Mouse (Mus musculus): ENCODE measurements around the gene Gls. TPM values are rescaled to one million over a fixed set of nuclear protein-coding genes. Genes with fewer than 3 reads are reported as not detected.

Gene Gls
- polyA plus RNA-seq, 1 experiment from 2014 or later: 3.7 TPM

DNA sequence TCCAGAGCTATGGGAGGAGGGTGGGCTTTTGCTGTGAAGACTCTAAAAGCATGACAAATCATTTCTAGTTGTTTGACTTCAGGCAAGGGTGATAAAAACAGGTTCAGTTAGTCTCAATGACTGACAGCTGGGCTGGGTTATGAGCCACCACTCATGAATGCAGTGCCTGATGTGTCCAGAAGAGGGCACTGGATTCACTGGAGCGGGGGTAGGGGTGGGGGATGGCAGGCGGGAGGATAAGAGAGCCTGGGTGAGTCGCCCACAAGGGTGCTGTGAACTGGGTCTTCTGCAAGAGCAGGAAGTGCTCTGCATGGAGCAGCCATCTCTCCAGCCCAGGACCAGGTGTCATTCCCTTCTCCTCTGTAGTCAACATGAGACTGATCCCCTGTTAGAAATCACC, 63.0 kb downstream of the Gls start:
- ATAC-seq (ENCODE audit: low read depth): peak; percentile 24; the same call in 1 of the 2 replicates
- 5% methylated on average over 3 of the region's 3 CpGs for WGBS (ENCODE audit: insufficient replicate concordance)
- H3K4me1 ChIP-seq (ENCODE audit: control insufficient read depth, low read depth, low read length): no peaks in the 10 kb centered on the region
- H3K4me2 ChIP-seq (ENCODE audit: low read depth, low read length): no peak overlapping the region
- no peaks in the 10 kb centered on the region for H3K9me3 ChIP-seq (replicated peaks; ENCODE audit: control insufficient read depth, low read length)
- H3K27ac ChIP-seq (ENCODE audit: low read length): no peak overlapping the region
- no peak overlapping the region for H3K9ac ChIP-seq (ENCODE audit: low read depth, low read length)
- H3K36me3 ChIP-seq (ENCODE audit: control insufficient read depth, insufficient read depth): no peaks in the 10 kb centered on the region
- H3K27me3 ChIP-seq (ENCODE audit: control insufficient read depth, insufficient read depth, low read depth, low read length): no peaks in the 10 kb centered on the region
- H3K4me3 ChIP-seq (ENCODE audit: low read depth, low read length): no peak overlapping the region

DNA sequence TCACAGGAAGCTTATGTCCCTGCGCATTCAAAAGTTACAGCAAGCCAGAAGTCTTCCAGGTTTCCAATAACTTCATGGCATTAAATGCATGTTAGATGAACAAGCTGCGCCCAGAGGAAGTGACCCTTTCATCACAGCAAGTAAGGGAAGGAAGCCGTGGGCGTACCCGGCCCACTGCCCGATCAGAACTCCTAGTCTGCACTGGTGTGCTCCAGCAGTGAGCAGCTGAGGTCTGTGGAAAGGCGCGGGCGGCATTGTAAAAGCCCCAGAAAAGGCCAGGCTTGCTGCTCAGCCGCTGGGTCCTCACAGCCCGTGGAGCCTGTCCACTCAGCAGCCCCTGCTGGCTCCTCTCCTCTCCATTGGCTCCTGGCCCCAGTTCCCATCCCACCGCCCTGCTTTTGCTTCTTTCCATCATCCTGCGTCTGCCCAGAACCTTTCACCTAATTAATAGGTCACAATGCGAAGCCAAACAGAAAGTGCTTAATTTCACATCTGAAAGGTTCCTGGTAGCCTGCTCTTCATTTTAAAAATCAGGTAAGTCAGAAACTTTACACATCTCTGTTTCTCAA, 66.3 kb downstream of the Gls start:
- Histone ChIP-seq H3K4me3 (ENCODE audit: low read depth, low read length) (no peak overlapping the region), H3K36me3 (ENCODE audit: control insufficient read depth, insufficient read depth) (no peaks in the 10 kb centered on the region), H3K9ac (ENCODE audit: low read depth, low read length) (no peak overlapping the region), H3K4me1 (ENCODE audit: control insufficient read depth, low read depth, low read length) (no peaks in the 10 kb centered on the region), H3K4me2 (ENCODE audit: low read depth, low read length) (no peak overlapping the region), H3K9me3 (replicated peaks; ENCODE audit: control insufficient read depth, low read length) (no peaks in the 10 kb centered on the region), H3K27me3 (ENCODE audit: control insufficient read depth, insufficient read depth, low read depth, low read length) (no peaks in the 10 kb centered on the region), H3K27ac (ENCODE audit: low read length) (no peak overlapping the region)
- WGBS (ENCODE audit: insufficient replicate concordance): 47% methylated on average over 14 of the region's 14 CpGs
- 0 out of 2 replicates have a peak, but pooled peaks have one; percentile 19 for ATAC-seq (ENCODE audit: low read depth)

DNA sequence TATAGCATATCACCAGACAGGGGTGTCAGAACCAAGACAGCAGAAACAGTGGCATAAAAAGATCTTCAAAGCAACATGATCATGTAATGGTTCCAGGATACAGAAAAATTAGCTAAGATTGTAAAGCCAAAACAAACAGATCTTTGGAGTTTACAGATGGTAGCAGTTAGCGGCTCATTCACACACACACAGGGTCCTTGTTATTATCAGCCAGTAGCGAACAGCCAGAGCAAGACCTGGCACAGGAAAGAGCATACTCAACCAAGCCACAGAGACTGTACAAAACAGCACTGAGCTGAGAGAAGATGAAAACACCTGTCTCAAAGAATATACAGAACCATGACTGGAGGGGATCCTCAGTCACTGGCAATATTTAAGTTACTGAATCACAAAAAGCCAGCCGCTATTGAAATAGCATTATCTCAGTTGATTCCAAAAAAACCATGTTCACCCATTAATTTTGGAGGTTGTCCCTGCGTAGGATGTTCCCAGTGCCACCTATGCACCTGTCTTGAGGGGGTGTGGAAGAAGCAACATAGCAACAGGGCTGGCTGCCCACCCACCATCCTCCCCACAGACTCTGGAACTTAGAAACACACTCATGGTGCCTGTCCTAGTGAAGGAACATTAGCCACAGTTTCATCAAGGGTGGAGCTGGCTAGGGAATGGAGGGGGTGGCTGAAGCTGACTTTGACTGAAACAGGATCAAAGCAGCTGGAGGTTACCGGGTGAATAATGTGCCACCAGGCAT, 69.2 kb downstream of the Gls start:
- Histone ChIP-seq H3K4me3 (ENCODE audit: low read depth, low read length) (no peak overlapping the region), H3K9ac (ENCODE audit: low read depth, low read length) (no peak overlapping the region), H3K4me2 (ENCODE audit: low read depth, low read length) (no peak overlapping the region), H3K9me3 (replicated peaks; ENCODE audit: control insufficient read depth, low read length) (no peaks in the 10 kb centered on the region), H3K4me1 (ENCODE audit: control insufficient read depth, low read depth, low read length) (no peaks in the 10 kb centered on the region), H3K36me3 (ENCODE audit: control insufficient read depth, insufficient read depth) (peaks cover 4% of the 10 kb centered on the region; the same call in 1 of the 2 replicates), H3K27ac (ENCODE audit: low read length) (no peak overlapping the region), H3K27me3 (ENCODE audit: control insufficient read depth, insufficient read depth, low read depth, low read length) (no peaks in the 10 kb centered on the region)
- ATAC-seq (ENCODE audit: low read depth): no peak
- WGBS (ENCODE audit: insufficient replicate concordance): 76% methylated on average over 5 of the region's 5 CpGs

DNA sequence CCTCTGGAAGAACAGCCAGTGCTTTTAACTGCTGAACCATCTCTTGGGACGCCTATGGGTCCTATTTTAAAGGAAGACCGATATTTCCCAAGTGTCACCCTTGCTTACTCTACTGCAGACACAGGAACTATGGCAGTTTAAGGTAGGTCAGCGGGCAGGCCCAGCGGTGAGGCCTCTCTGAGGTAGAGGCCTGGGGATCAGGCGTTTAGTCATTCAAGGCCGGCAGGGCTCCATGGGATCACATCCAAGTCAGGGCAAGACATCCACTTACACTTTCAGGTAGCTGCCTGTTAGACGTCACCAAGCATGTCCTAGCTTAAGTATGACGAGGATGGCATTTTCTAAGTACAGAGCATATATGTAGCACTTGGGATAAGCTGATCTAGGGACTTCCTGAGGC, 71.9 kb downstream of the Gls start:
- H3K9me3 ChIP-seq (replicated peaks; ENCODE audit: control insufficient read depth, low read length): no peaks in the 10 kb centered on the region
- WGBS (ENCODE audit: insufficient replicate concordance): 77% methylated on average over 8 of the region's 8 CpGs
- H3K4me3 ChIP-seq (ENCODE audit: low read depth, low read length): no peak overlapping the region
- H3K9ac ChIP-seq (ENCODE audit: low read depth, low read length): no peak overlapping the region
- H3K27ac ChIP-seq (ENCODE audit: low read length): no peak overlapping the region
- no peak overlapping the region for H3K4me2 ChIP-seq (ENCODE audit: low read depth, low read length)
- H3K27me3 ChIP-seq (ENCODE audit: control insufficient read depth, insufficient read depth, low read depth, low read length): no peaks in the 10 kb centered on the region
- peaks cover 12% of the 10 kb centered on the region for H3K36me3 ChIP-seq (ENCODE audit: control insufficient read depth, insufficient read depth)
- no peaks in the 10 kb centered on the region for H3K4me1 ChIP-seq (ENCODE audit: control insufficient read depth, low read depth, low read length)
- no peak for ATAC-seq (ENCODE audit: low read depth)

GRCm38 (mm10) chr1:52158490-52159381, 74.3 kb downstream of the Gls start:
- H3K4me2 ChIP-seq (ENCODE audit: low read depth, low read length): no peak overlapping the region
- WGBS (ENCODE audit: insufficient replicate concordance): 67% methylated on average over 17 of the region's 17 CpGs
- no peaks in the 10 kb centered on the region for H3K4me1 ChIP-seq (ENCODE audit: control insufficient read depth, low read depth, low read length)
- no peak overlapping the region for H3K27ac ChIP-seq (ENCODE audit: low read length)
- no peaks in the 10 kb centered on the region for H3K9me3 ChIP-seq (replicated peaks; ENCODE audit: control insufficient read depth, low read length)
- H3K4me3 ChIP-seq (ENCODE audit: low read depth, low read length): no peak overlapping the region
- H3K27me3 ChIP-seq (ENCODE audit: control insufficient read depth, insufficient read depth, low read depth, low read length): no peaks in the 10 kb centered on the region
- peaks cover 18% of the 10 kb centered on the region for H3K36me3 ChIP-seq (ENCODE audit: control insufficient read depth, insufficient read depth)
- H3K9ac ChIP-seq (ENCODE audit: low read depth, low read length): no peak overlapping the region
- ATAC-seq (ENCODE audit: low read depth): peak; percentile 24

GRCm38 (mm10) chr1:52158040-52158439, 75.0 kb downstream of the Gls start:
- no peak overlapping the region for H3K4me2 ChIP-seq (ENCODE audit: low read depth, low read length)
- H3K36me3 ChIP-seq (ENCODE audit: control insufficient read depth, insufficient read depth): peaks cover 18% of the 10 kb centered on the region
- 81% methylated on average over 2 of the region's 2 CpGs for WGBS (ENCODE audit: insufficient replicate concordance)
- H3K9ac ChIP-seq (ENCODE audit: low read depth, low read length): no peak overlapping the region
- ATAC-seq (ENCODE audit: low read depth): peak; percentile 45; the same call in 1 of the 2 replicates
- H3K27me3 ChIP-seq (ENCODE audit: control insufficient read depth, insufficient read depth, low read depth, low read length): no peaks in the 10 kb centered on the region
- H3K4me3 ChIP-seq (ENCODE audit: low read depth, low read length): no peak overlapping the region
- H3K27ac ChIP-seq (ENCODE audit: low read length): no peak overlapping the region
- no peaks in the 10 kb centered on the region for H3K4me1 ChIP-seq (ENCODE audit: control insufficient read depth, low read depth, low read length)
- H3K9me3 ChIP-seq (replicated peaks; ENCODE audit: control insufficient read depth, low read length): no peaks in the 10 kb centered on the region

GRCm38 (mm10) chr1:52156351-52156750, 76.7 kb downstream of the Gls start:
- no peak overlapping the region for H3K9ac ChIP-seq (ENCODE audit: low read depth, low read length)
- no peaks in the 10 kb centered on the region for H3K4me1 ChIP-seq (ENCODE audit: control insufficient read depth, low read depth, low read length)
- no peaks in the 10 kb centered on the region for H3K27me3 ChIP-seq (ENCODE audit: control insufficient read depth, insufficient read depth, low read depth, low read length)
- ATAC-seq (ENCODE audit: low read depth): no peak
- no peaks in the 10 kb centered on the region for H3K9me3 ChIP-seq (replicated peaks; ENCODE audit: control insufficient read depth, low read length)
- H3K4me3 ChIP-seq (ENCODE audit: low read depth, low read length): no peak overlapping the region
- H3K27ac ChIP-seq (ENCODE audit: low read length): no peak overlapping the region
- H3K4me2 ChIP-seq (ENCODE audit: low read depth, low read length): no peak overlapping the region
- 80% methylated on average over 10 of the region's 10 CpGs for WGBS (ENCODE audit: insufficient replicate concordance)
- peaks cover 23% of the 10 kb centered on the region for H3K36me3 ChIP-seq (ENCODE audit: control insufficient read depth, insufficient read depth)

DNA sequence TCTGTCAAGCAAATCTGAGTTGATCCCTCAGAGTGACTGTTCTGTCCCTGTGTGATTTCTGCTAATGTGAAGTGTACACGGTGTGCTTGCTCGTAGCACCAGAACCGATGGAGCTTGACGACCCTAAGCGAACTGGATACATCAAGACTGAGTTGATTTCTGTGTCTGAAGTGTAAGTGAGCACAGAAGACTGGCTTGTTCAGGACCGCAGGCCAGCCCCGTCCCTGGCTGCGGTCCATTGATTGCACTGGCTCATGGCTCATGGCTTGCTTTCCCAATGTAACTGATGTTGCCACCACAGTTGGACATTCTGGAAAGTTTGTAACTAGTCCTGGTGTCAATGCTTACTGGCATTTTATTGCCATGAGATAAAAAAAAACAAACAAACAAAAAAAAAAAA, 78.1 kb downstream of the Gls start:
- H3K36me3 ChIP-seq (ENCODE audit: control insufficient read depth, insufficient read depth): peaks cover 25% of the 10 kb centered on the region
- 86% methylated on average over 8 of the region's 8 CpGs for WGBS (ENCODE audit: insufficient replicate concordance)

More for the DNA sequence above, 78.1 kb downstream of the Gls start:
- ATAC-seq (ENCODE audit: low read depth): no peak
- Histone ChIP-seq H3K27me3 (ENCODE audit: control insufficient read depth, insufficient read depth, low read depth, low read length) (no peaks in the 10 kb centered on the region), H3K9me3 (replicated peaks; ENCODE audit: control insufficient read depth, low read length) (no peaks in the 10 kb centered on the region), H3K4me1 (ENCODE audit: control insufficient read depth, low read depth, low read length) (peaks cover 10% of the 10 kb centered on the region), H3K27ac (ENCODE audit: low read length) (no peak overlapping the region), H3K9ac (ENCODE audit: low read depth, low read length) (no peak overlapping the region), H3K4me2 (ENCODE audit: low read depth, low read length) (no peak overlapping the region), H3K4me3 (ENCODE audit: low read depth, low read length) (no peak overlapping the region)

All from liver, embryonic 16.5 days (tissue).